Mouse (Mus musculus): ENCODE data around the gene Rdh14. TPM values are rescaled to one million over a fixed set of nuclear protein-coding genes. Genes with fewer than 3 reads are reported as not detected.

The Rdh14 gene
- 15.8 and 20.3 TPM in 2 replicates for polyA plus RNA-seq (2015; fragmentation: Nextera tagmentation; extraction: Ambion mirVana)

DNA sequence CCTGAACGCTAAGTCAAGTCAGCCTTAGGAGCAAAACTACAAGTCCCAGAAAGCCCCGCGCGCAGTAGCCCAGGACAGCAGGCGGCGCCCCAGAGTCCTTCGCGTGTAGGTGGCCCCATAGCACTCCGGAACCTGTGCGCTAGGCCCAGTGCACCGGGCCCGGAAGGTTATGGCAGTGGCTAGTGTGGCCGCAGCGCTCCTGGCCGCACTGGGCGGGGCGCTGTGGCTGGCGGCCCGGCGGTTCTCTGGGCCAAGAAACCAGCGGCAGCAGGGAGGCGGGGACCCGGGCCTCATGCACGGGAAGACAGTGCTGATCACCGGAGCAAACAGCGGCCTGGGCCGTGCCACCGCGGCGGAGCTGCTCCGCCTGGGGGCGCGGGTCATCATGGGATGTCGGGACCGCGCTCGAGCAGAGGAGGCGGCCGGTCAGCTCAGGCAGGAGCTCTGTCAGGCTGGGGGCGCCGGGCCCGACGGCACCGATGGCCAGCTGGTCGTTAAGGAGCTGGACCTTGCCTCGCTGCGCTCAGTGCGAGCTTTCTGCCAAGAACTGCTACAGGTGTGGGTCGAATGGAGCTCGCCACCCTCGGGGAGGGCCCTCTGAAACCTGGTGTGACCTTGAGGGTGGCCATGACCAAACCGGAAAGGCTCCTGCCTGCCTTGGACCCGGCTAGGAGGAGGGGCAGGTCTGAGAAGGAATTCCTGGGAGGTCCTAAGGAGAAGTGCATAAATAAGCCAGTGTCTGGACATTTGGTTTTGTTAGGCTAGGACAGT is at the start of gene Rdh14:
TSS of gene Rdh14 (plus strand) at position 102 of the 771 bp plus-strand sequence.

DNA sequence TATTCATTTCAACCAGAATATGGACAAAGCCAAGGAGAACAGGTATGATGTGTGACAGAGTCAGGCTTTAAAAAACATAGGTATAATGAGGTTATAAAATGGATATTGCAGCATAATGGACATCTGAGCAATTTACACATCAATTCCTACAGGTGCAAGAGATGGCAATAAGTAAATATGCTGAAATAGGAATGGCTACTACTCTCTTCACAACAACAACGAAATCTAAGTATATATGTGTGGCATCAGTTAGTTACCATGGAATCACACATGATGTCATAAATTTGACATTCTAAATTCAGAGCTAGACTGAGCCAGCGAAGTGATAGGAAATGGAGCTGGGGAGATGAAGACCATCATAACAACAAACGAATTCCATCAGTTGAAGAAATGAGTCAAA is 20.9 kb upstream of the Rdh14 start, which contains the start of gene Nt5c1b:
TSS of gene Nt5c1b (plus strand) at position 301 of the 400 bp plus-strand sequence.

Other genes starting within 250 kb of the Rdh14 start
- gene Nt5c1b, start 20.8 kb upstream of the Rdh14 start, polyA plus RNA-seq (2015; fragmentation: Nextera tagmentation; extraction: Ambion mirVana): not detected in 2 replicates

Data from spleen, postnatal 0 days (tissue).